ENCODE assay signal across 18 mouse cellular contexts in the genomic region with DNA sequence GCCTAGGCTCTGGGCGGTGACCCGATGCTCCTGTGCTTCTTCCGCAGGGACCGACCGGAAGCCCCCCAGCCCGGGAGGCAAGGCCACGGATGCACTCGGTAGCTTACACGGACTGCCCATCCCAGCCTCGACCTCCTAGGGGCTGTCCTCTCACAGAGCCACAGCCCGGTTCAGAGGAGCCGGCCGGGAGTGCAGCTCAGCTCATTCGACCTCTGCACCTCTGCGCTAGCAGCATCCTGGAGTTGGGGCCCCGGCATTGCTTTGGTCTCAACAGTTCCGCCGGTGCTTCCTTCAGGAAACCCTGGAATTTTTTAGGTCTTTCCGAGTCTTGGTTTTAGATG. TPM values are rescaled to one million over a fixed set of nuclear protein-coding genes. Genes with fewer than 3 reads are reported as not detected.
DNase-seq lines count a peak whose midpoint lies in the region; ATAC-seq and TF ChIP-seq lines count a peak whose summit lies in the region.
"Had no signal": no experiment of that assay in that cellular context is flagged by ENCODE, and none has a peak within 500 bp of the region (broad histone marks: within the 10 kb centered on the region; RNA-seq: fewer than 3 reads in every experiment).

No protein-coding gene starts in this region.

- H3K27me3 ChIP-seq in lung, embryonic 14.5 days (ENCODE audit: insufficient read depth, low read length): peaks cover 84% of the 10 kb centered on the region
- peaks cover 90% of the 10 kb centered on the region for H3K27me3 ChIP-seq in midbrain, embryonic 15.5 days (replicated peaks)

- TF ChIP-seq POLR2A in lung, adult 2 months (IDR thresholded peaks at IDR 0.05; ENCODE audit: borderline replicate concordance, extremely low read depth, low read depth, low read length): no peak

- H3K4me2 ChIP-seq in lung, embryonic 14.5 days: no peak overlapping the region
- no peak overlapping the region for H3K4me2 ChIP-seq in midbrain, embryonic 15.5 days
- H3K4me2 ChIP-seq: intestine, embryonic 15.5 days; limb, embryonic 15.5 days had no signal

- TF ChIP-seq CTCF in lung, embryonic 14.5 days (IDR thresholded peaks at IDR 0.05; ENCODE audit: low read depth): no peak
- TF ChIP-seq CTCF in lung, adult 2 months (IDR thresholded peaks at IDR 0.05; ENCODE audit: insufficient read depth, low read length): no peak

- peak; percentile 31; the same call in 1 of the 2 replicates for ATAC-seq in lung, embryonic 14.5 days (ENCODE audit: insufficient read depth)
- 0 out of 2 replicates have a peak, but pooled peaks have one; percentile 27 for ATAC-seq in midbrain, embryonic 15.5 days (replicated peaks)
- ATAC-seq: forebrain, postnatal 0 days; intestine, embryonic 15.5 days; lung, postnatal 0 days had no signal

- no peak overlapping the region for H3K27ac ChIP-seq in lung, embryonic 14.5 days (ENCODE audit: low read depth)
- H3K27ac ChIP-seq in midbrain, embryonic 15.5 days: no peak overlapping the region
- H3K27ac ChIP-seq: intestine, embryonic 15.5 days; limb, embryonic 15.5 days had no signal

- WGBS in lung, embryonic 14.5 days: under 1% methylated on average over 19 of the region's 19 CpGs
- 4% methylated on average over 19 of the region's 19 CpGs for WGBS in lung, adult 2 months
- under 1% methylated on average over 19 of the region's 19 CpGs for WGBS in midbrain, embryonic 15.5 days

- no peaks in the 10 kb centered on the region for H3K36me3 ChIP-seq in lung, embryonic 14.5 days (ENCODE audit: insufficient read depth)
- H3K36me3 ChIP-seq in midbrain, embryonic 15.5 days (replicated peaks): no peaks in the 10 kb centered on the region
- H3K36me3 ChIP-seq: intestine, embryonic 15.5 days; limb, embryonic 15.5 days had no signal

- no peaks in the 10 kb centered on the region for H3K4me1 ChIP-seq in lung, embryonic 14.5 days (ENCODE audit: insufficient read depth)
- peaks cover 2% of the 10 kb centered on the region; the same call in 1 of the 2 replicates for H3K4me1 ChIP-seq in lung, adult 2 months (ENCODE audit: control insufficient read depth, insufficient read depth, low read length)
- H3K4me1 ChIP-seq in midbrain, embryonic 15.5 days: peaks cover 4% of the 10 kb centered on the region; the same call in 1 of the 2 replicates

- DNase-seq in heart, adult 11 months: peak; percentile 22
- DNase-seq in heart, adult 8-10 months (ENCODE audit: low spot score): no peak
- DNase-seq in lung, embryonic 14.5 days: no peak
- no peak for DNase-seq in lung, adult 2 months
- peak; percentile 55 for DNase-seq in embryo, embryonic 9.5 days (ENCODE audit: extremely low spot score)
- DNase-seq in layer of hippocampus, adult 18-20 months (ENCODE audit: low spot score in 2 of 2): no peak
- DNase-seq in lung, postnatal 10 days: no peak
- DNase-seq: adrenal gland, adult 8-10 months; layer of hippocampus, adult 9-11 months; right cerebral cortex, postnatal 4 days had no signal

- no peaks in the 10 kb centered on the region for H3K9me3 ChIP-seq in lung, embryonic 14.5 days (ENCODE audit: low read depth, low read length)
- no peaks in the 10 kb centered on the region for H3K9me3 ChIP-seq in midbrain, embryonic 15.5 days
- H3K9me3 ChIP-seq: intestine, embryonic 15.5 days; limb, embryonic 15.5 days had no signal

- H3K4me3 ChIP-seq in lung, embryonic 14.5 days (ENCODE audit: low read depth, low read length): no peak overlapping the region; the same call in 1 of the 2 replicates
- no peak overlapping the region for H3K4me3 ChIP-seq in lung, adult 2 months (replicated peaks; ENCODE audit: extremely low read depth, low read depth, low read length)
- H3K4me3 ChIP-seq in midbrain, embryonic 15.5 days: no peak overlapping the region
- H3K4me3 ChIP-seq: intestine, embryonic 15.5 days; limb, embryonic 15.5 days; myocyte had no signal

- no peak overlapping the region for H3K9ac ChIP-seq in lung, embryonic 14.5 days
- no peak overlapping the region for H3K9ac ChIP-seq in midbrain, embryonic 15.5 days
- H3K9ac ChIP-seq: forebrain, postnatal 0 days; intestine, embryonic 15.5 days; limb, embryonic 15.5 days had no signal

RNA-seq across cellular contexts. Expression of gene Pax1, which starts 11.9 kb away (rescaled TPM):
- not detected for total RNA-seq in heart, adult 8-10 months (2022)
- polyA plus RNA-seq in lung, embryonic 14.5 days (2014; fragmentation: Nextera tagmentation; extraction: Ambion mirVana): 0.07 TPM in 1 of 2 replicates, not detected in the other
- polyA plus RNA-seq in lung, adult 2 months (2012; rRNA removed): 0.06 and 0.09 TPM in 2 replicates
- polyA plus RNA-seq in midbrain, embryonic 15.5 days (2015; fragmentation: Nextera tagmentation; extraction: Ambion mirVana): not detected in 2 replicates
- not detected for total RNA-seq in layer of hippocampus, adult 18-20 months (2021)
- total RNA-seq: adrenal gland, adult 8-10 months; common myeloid progenitor, adult 5-6 weeks had no signal
- polyA plus RNA-seq: forebrain, postnatal 0 days; intestine, embryonic 15.5 days; lung, postnatal 0 days; myocyte; stomach, embryonic 16.5 days had no signal

Comparison
In these comparisons a context has a peak if more than half of its experiments do, and no peak if none do; other contexts are left out.
1. DNase-seq: peak in heart, adult 11 months (single experiment) and embryo, embryonic 9.5 days (single experiment); none in heart, adult 8-10 months (single experiment), lung, embryonic 14.5 days (single experiment), lung, adult 2 months (single experiment), layer of hippocampus, adult 18-20 months (0 of 2) and lung, postnatal 10 days (single experiment).